Mouse (Mus musculus): ENCODE data around the gene Cmss1. TPM values are rescaled to one million over a fixed set of nuclear protein-coding genes. Genes with fewer than 3 reads are reported as not detected.

Gene Cmss1
- total and polyA plus RNA-seq, 2 experiments from 2014 or later: 17.0 to 50.3 TPM

DNA sequence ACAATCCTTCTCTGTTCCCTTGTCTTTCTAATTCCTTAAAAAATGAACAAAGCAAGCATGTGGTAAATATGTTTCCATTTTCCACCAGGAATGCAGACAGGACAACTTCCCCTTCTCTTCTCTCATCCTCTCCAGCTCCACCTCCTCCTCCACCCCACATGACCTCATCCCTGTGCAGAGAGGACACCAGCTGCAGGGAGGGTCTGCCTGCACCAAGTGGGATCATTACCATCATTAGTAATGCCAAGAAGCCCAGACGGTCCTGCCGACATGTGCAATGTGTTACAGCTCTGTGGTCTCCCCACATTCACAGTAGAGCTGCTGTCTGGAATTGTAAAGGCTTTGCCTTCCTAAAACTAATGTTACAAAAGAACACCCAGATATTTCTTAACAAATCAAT, 190.6 kb downstream of the Cmss1 start:
- no peak overlapping the region for H3K4me3 ChIP-seq (ENCODE audit: low read depth, low read length)
- DNase-seq (ENCODE audit: low spot score): no peak
- no peak for ATAC-seq (ENCODE audit: insufficient read depth, low read depth)
- H3K4me2 ChIP-seq (ENCODE audit: low read depth, low read length): no peak overlapping the region
- H3K9ac ChIP-seq (replicated peaks; ENCODE audit: low read depth, low read length): no peak overlapping the region
- WGBS: 60% methylated on average over 2 of the region's 2 CpGs
- no peak overlapping the region for H3K27ac ChIP-seq (ENCODE audit: low read depth)
- peaks cover 4% of the 10 kb centered on the region; the same call in 1 of the 2 replicates for H3K9me3 ChIP-seq (replicated peaks; ENCODE audit: control insufficient read depth, low read length)
- no peaks in the 10 kb centered on the region for H3K36me3 ChIP-seq (replicated peaks; ENCODE audit: control insufficient read depth, insufficient read depth, low read length)
- TF ChIP-seq EP300 (IDR thresholded peaks at IDR 0.05; ENCODE audit: low read depth): no peak
- TF ChIP-seq CTCF (IDR thresholded peaks at IDR 0.05; ENCODE audit: low read depth): no peak
- peaks cover 7% of the 10 kb centered on the region; the same call in 1 of the 2 replicates for H3K4me1 ChIP-seq (ENCODE audit: control insufficient read depth, insufficient read depth)
- H3K27me3 ChIP-seq (ENCODE audit: control insufficient read depth, insufficient read depth, low read length): no peaks in the 10 kb centered on the region

DNA sequence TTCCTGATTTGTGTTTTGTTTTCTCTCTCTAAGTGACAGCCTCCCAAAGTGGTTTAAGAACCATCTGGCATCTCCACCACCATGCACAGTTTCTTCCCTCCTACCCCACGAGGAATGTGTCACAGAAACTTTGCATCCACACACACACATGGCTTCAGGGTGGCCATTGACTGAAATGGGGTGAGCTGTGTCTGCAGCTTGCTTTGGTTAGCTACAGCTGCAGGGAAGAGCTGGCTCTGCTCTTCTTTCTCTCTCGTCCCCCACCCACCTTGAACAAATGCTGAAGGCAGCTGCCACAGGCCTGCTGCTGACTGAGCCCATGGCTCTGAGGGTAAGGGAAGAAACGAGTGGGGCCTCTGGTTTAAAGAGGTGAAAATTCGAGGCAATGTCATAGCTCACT, 193.9 kb downstream of the Cmss1 start:
- DNase-seq (ENCODE audit: low spot score) (no peak), ATAC-seq (ENCODE audit: insufficient read depth, low read depth) (no peak)
- TF ChIP-seq CTCF (IDR thresholded peaks at IDR 0.05; ENCODE audit: low read depth) (no peak), EP300 (IDR thresholded peaks at IDR 0.05; ENCODE audit: low read depth) (no peak)
- H3K27ac ChIP-seq (ENCODE audit: low read depth): no peak overlapping the region
- 56% methylated on average over 4 of the region's 4 CpGs for WGBS
- H3K4me2 ChIP-seq (ENCODE audit: low read depth, low read length): no peak overlapping the region
- H3K27me3 ChIP-seq (ENCODE audit: control insufficient read depth, insufficient read depth, low read length): no peaks in the 10 kb centered on the region
- no peak overlapping the region for H3K4me3 ChIP-seq (ENCODE audit: low read depth, low read length)
- peaks cover 4% of the 10 kb centered on the region; the same call in 1 of the 2 replicates for H3K9me3 ChIP-seq (replicated peaks; ENCODE audit: control insufficient read depth, low read length)
- no peak overlapping the region for H3K9ac ChIP-seq (replicated peaks; ENCODE audit: low read depth, low read length)
- no peaks in the 10 kb centered on the region for H3K36me3 ChIP-seq (replicated peaks; ENCODE audit: control insufficient read depth, insufficient read depth, low read length)
- H3K4me1 ChIP-seq (ENCODE audit: control insufficient read depth, insufficient read depth): 0 out of 2 replicates have a peak, but pooled peaks cover 4% of the 10 kb centered on the region

DNA sequence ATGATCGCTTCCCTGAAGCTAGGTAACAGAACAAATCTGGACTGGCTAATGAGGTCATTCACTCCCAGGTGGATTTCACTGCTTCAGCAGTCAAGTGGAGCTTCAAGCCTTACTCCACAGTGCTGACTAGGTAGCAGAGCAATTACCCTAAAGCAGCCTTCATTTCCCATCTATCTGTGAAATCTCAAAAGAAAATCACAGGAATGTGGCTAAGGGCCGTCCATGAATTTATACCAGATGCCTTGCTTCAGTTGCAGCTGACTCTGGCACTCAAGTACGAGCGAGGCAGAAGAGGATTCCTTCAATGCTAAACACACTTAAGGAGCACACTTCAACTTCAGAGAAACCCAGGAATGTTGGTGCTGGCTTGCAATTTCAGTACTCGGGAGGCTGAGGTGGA, 202.8 kb downstream of the Cmss1 start:
- DNase-seq (ENCODE audit: low spot score) (no peak), ATAC-seq (ENCODE audit: insufficient read depth, low read depth) (no peak)
- Histone ChIP-seq H3K36me3 (replicated peaks; ENCODE audit: control insufficient read depth, insufficient read depth, low read length) (no peaks in the 10 kb centered on the region), H3K4me1 (ENCODE audit: control insufficient read depth, insufficient read depth) (0 out of 2 replicates have a peak, but pooled peaks cover 6% of the 10 kb centered on the region), H3K9ac (replicated peaks; ENCODE audit: low read depth, low read length) (no peak overlapping the region), H3K27ac (ENCODE audit: low read depth) (no peak overlapping the region), H3K4me3 (ENCODE audit: low read depth, low read length) (no peak overlapping the region), H3K27me3 (ENCODE audit: control insufficient read depth, insufficient read depth, low read length) (no peaks in the 10 kb centered on the region), H3K9me3 (replicated peaks; ENCODE audit: control insufficient read depth, low read length) (no peaks in the 10 kb centered on the region), H3K4me2 (ENCODE audit: low read depth, low read length) (no peak overlapping the region)
- 79% methylated on average over 5 of the region's 5 CpGs for WGBS
- no peak for TF ChIP-seq EP300 (IDR thresholded peaks at IDR 0.05; ENCODE audit: low read depth)
- no peak for TF ChIP-seq CTCF (IDR thresholded peaks at IDR 0.05; ENCODE audit: low read depth)

DNA sequence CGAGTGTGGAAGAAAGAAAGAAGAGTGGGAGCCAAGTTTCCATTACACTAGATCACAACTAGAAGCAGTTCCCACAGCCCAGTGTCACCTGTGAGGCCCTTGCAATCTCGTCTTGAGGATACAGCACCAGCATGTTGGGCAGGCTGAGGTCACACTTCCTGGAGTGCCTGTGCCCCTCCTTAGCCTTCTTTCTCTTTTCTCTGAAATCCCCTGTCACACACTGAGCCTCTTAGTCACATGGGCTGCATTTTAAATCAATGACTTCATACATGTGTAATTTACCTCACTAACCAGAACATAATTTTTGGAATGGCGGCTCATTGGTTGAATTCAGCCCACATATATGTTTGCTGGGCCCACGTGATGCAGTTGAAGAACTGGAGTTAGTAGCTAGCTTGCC, 203.8 kb downstream of the Cmss1 start:
- TF ChIP-seq EP300 (IDR thresholded peaks at IDR 0.05; ENCODE audit: low read depth) (no peak), CTCF (IDR thresholded peaks at IDR 0.05; ENCODE audit: low read depth) (no peak)
- Histone ChIP-seq H3K4me2 (ENCODE audit: low read depth, low read length) (no peak overlapping the region), H3K4me1 (ENCODE audit: control insufficient read depth, insufficient read depth) (0 out of 2 replicates have a peak, but pooled peaks cover 6% of the 10 kb centered on the region), H3K4me3 (ENCODE audit: low read depth, low read length) (no peak overlapping the region), H3K27ac (ENCODE audit: low read depth) (no peak overlapping the region), H3K9me3 (replicated peaks; ENCODE audit: control insufficient read depth, low read length) (no peaks in the 10 kb centered on the region), H3K9ac (replicated peaks; ENCODE audit: low read depth, low read length) (no peak overlapping the region), H3K27me3 (ENCODE audit: control insufficient read depth, insufficient read depth, low read length) (no peaks in the 10 kb centered on the region), H3K36me3 (replicated peaks; ENCODE audit: control insufficient read depth, insufficient read depth, low read length) (no peaks in the 10 kb centered on the region)
- DNase-seq (ENCODE audit: low spot score) (no peak), ATAC-seq (ENCODE audit: insufficient read depth, low read depth) (no peak)
- 80% methylated on average over 4 of the region's 4 CpGs for WGBS

DNA sequence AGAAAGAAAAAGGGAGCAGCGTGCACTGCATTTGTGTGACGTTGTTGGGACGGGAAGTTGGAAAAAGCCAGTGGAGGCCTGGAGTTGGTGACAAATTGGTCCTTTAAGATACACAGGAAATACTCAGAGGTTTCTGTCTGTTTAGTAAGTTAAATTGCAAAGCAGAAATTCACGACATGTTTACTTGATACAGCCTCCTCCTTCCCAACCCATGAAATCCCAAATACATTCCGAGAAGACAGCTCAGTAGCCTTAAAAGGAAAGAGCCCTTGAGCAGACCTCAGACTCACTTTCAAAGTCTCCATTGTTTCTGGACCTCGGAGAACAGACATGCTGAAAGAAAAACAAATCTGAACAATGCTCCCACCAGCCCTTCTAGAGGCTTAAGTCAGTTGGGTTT, 205.0 kb downstream of the Cmss1 start:
- Histone ChIP-seq H3K4me2 (ENCODE audit: low read depth, low read length) (no peak overlapping the region), H3K36me3 (replicated peaks; ENCODE audit: control insufficient read depth, insufficient read depth, low read length) (no peaks in the 10 kb centered on the region), H3K27ac (ENCODE audit: low read depth) (peak overlapping the region; percentile 55), H3K9ac (replicated peaks; ENCODE audit: low read depth, low read length) (no peak overlapping the region), H3K27me3 (ENCODE audit: control insufficient read depth, insufficient read depth, low read length) (no peaks in the 10 kb centered on the region), H3K4me1 (ENCODE audit: control insufficient read depth, insufficient read depth) (0 out of 2 replicates have a peak, but pooled peaks cover 6% of the 10 kb centered on the region), H3K9me3 (replicated peaks; ENCODE audit: control insufficient read depth, low read length) (no peaks in the 10 kb centered on the region), H3K4me3 (ENCODE audit: low read depth, low read length) (no peak overlapping the region)
- ATAC-seq (ENCODE audit: insufficient read depth, low read depth) (no peak), DNase-seq (ENCODE audit: low spot score) (peak; percentile 43)
- TF ChIP-seq CTCF (IDR thresholded peaks at IDR 0.05; ENCODE audit: low read depth): no peak
- TF ChIP-seq EP300 (IDR thresholded peaks at IDR 0.05; ENCODE audit: low read depth): no peak
- WGBS: 45% methylated on average over 6 of the region's 6 CpGs

DNA sequence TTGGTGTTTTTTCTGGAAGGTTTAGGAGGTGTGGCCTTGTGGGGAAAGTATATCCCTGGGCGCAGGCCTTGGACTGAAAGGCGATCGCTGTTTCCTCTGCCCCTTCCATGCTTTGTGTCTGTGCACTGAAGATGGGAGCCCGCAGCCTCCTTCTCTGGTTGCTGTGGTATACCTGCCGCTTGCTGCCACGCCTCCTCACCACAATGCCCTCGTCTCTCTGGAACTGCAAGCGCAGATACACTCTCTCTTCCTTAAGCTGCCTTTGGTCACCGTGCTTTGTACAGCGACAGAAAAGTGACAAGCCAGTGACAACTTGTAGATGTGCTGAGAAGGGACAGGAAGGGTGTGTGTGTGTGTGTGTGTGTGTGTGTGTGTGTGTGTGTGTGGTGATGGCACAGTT, 207.1 kb downstream of the Cmss1 start:
- H3K4me1 ChIP-seq (ENCODE audit: control insufficient read depth, insufficient read depth): 0 out of 2 replicates have a peak, but pooled peaks cover 6% of the 10 kb centered on the region
- 81% methylated on average over 10 of the region's 10 CpGs for WGBS
- no peak overlapping the region for H3K4me3 ChIP-seq (ENCODE audit: low read depth, low read length)
- H3K27ac ChIP-seq (ENCODE audit: low read depth): no peak overlapping the region
- ATAC-seq (ENCODE audit: insufficient read depth, low read depth): no peak
- no peak for DNase-seq (ENCODE audit: low spot score)
- no peak overlapping the region for H3K4me2 ChIP-seq (ENCODE audit: low read depth, low read length)
- H3K36me3 ChIP-seq (replicated peaks; ENCODE audit: control insufficient read depth, insufficient read depth, low read length): no peaks in the 10 kb centered on the region
- no peaks in the 10 kb centered on the region for H3K9me3 ChIP-seq (replicated peaks; ENCODE audit: control insufficient read depth, low read length)
- TF ChIP-seq EP300 (IDR thresholded peaks at IDR 0.05; ENCODE audit: low read depth) (no peak), CTCF (IDR thresholded peaks at IDR 0.05; ENCODE audit: low read depth) (no peak)
- H3K9ac ChIP-seq (replicated peaks; ENCODE audit: low read depth, low read length): no peak overlapping the region
- no peaks in the 10 kb centered on the region for H3K27me3 ChIP-seq (ENCODE audit: control insufficient read depth, insufficient read depth, low read length)
